Mouse (Mus musculus): ENCODE data around the gene Nlrp6.
"Not testable (repeated sequence)": the region's sequence is repeated elsewhere in the genome, so short reads cannot be mapped to it uniquely, and the experiment has no call there.

Nlrp6 gene

DNA sequence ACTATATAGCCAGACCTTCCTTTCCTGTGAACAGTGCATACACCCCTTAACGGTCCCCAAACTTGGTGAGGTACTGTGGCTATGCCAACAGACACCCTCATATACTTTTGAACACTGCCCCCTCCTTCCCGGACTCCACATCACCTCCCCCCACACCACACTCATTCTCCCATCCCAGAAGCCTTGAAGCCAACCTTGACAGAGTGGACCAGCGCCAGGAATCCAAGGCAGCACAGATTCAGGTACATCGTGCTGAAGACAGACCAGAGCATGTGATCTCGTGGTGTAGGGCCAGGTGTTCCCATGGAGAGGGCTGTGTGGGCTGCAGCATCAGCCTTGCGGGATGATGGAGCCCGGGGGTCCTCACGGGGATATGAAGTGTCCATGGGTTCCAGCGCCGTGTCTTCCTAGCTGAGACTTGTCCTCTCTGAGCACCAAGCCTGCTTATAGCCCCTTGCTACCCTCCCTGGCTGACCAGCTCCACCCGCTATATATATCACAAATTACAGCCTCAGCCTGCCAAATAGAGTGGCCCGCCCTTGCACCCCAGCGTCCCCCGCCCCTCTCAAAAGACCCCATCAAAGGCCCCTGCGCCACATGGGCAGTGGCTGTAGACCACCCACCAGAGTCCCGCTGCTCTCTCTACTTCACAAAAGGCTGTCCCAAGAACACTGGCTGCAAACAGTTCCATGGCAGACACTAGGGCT, 29.3 kb downstream of the Nlrp6 start, which contains the start of gene Ifitm5:
Gene Ifitm5 (minus strand): TSS at position 468 of the 707 bp plus-strand sequence.
- no peak for DNase-seq (ENCODE audit: low read depth, low spot score)

DNA sequence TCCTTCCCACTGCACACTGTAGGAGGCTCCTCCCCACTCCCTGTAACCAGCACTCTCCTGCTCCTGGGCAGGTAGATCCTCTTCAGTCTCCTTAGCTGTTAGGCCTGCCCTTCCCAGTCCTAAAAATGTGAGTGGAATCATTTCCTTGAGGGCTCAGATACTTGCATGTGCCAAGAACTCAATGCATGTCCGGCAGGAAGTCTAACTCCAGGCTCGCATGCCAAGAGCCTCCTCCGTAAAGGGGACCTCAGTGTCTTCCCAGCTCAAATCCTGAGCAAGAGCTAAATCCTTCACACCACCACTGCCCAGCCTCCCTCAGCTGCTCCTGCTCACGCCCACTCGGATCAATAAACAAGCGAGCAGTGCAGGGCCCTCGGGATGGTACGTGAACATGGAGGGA, 30.3 kb downstream of the Nlrp6 start:
- DNase-seq (ENCODE audit: low read depth, low spot score) = no peak

DNA sequence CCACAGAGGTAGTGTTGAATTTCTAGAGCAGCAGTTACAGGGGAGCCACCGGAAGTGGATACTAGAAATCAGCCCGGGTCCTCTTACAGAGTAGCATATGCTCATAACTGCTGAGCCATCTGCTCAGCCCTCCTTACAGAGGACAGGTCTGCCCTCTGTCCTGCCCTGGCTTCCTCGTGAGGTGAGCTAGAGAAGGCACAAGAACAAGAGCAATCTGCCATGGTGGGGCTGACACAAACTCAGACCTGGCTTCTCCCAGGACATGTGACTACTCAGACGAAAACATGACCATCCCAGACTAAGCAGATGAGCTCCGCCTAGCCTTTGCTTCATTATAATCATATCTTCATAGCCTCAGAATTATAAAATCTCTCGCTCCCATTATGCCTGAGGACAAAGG, 31.1 kb downstream of the Nlrp6 start:
- no peak for DNase-seq (ENCODE audit: low read depth, low spot score)

DNA sequence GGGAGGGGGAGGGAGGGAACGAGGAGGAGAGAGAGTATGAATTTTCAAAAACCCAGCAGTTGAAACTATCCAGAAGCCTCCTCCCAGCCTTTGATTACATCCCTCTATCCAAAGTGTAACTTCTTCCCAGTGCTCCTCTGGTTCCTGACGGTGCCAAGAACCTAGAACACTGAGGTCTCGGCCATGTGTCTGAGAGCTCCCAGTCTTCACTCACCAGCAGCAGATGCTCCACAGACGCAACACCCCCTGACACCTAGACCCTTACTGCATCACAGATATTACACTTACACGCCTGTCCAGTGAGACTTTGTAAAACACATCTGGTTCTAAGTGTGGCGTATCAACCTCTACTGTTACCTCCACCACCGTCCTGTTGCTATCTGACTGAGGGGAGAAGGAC, 31.7 kb downstream of the Nlrp6 start:
- no peak for DNase-seq (ENCODE audit: low read depth, low spot score)

DNA sequence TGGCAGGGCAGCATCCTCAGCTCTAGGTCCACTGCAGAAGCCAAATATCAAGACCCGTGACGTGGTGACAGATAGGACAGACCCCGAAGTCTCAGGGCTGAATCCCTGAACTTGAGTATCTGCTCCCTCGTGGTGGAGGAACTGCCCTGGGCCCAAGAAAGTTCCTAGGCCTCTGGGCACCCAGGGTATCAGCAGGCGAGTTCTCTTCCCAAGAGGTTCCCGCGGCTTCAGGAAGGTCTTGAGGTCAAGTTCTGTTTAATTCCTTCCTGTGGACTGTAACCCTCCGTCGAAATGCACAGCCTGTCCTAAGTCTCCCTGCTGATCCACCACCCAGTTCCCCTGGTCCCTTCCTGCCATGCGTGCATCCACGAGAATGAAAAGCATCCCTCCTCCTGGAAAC, 32.4 kb downstream of the Nlrp6 start:
- no peak for DNase-seq (ENCODE audit: low read depth, low spot score)

DNA sequence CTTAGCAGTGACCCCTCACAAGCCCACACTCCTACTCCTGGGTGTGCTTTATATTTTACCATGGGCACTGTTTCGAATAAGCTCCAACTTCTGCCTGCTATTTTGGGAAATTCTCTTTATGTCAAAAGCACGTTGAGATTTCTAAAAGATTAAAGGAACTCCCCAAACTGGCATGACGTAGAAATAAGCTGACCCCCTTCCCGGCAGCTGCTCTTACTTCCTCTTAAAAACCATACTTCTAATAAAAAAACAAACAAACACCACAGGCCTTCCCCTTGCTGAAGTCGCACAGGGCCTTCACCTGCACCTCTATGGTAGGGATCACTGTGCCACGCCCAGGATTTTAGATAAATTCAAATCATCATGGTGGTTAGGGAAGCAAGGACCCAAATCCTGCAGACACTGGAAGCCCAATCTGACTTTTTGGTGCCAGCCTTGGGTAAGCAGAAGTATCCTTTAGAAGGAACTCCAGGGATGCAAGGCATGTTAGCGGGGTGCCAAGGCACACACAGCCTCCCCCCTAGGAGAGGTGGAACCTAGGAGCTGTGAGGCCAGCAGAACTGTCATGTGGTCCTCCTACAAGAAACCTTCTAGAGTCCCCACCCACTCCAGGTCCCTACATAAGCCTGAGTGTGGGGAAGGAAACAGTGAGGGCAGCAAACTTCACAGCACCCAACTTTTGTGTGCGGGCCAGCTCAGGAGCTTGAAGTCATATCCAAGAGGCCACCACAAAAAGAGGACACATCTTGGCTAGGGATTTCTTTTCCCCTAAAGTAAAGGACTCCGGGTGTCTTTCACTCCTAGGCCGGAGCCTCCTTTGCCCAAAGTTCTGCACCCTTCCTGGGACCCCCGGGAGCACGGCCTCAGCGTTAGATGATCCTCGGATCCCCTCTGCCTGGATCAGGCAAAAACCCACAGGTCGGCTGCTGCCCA, 33.4 kb downstream of the Nlrp6 start:
- DNase-seq (ENCODE audit: low read depth, low spot score) = no peak

DNA sequence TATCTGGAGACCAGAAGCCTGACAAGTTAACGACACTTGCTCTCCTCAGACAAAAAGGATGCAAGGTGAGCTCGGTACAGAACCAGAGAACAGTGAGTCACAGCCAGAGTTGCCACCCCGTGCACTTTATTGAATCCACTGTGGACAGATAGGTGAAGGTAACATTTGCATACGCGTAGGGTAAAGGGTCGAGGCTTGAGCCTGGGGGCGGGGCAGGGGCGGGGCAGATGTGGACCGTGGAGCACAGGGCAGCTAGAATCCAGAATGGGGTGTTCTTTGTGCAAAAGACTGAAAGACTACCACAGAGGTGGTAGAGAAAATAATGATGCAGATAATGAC, 34.0 kb downstream of the Nlrp6 start:
- no peak for DNase-seq (ENCODE audit: low read depth, low spot score)

DNA sequence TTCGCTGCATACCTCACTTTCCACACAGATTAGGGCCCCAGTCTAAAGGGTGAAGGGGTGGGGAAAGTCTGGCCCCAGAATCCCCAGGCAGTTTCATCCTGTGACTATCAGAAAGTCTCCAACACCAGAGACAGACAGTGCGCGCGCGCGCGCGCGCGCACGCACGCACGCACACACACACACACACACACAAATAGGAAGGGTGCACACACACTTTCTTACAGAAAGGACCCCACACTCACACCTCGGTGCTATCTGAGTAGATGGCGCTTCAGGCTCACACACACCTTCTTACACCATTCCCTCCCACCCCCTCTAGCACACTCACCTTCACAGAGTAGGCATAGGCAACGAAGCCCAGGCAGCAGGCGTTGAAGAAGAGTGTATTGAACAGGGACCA, 34.6 kb downstream of the Nlrp6 start:
- no peak for DNase-seq (ENCODE audit: low read depth, low spot score)

DNA sequence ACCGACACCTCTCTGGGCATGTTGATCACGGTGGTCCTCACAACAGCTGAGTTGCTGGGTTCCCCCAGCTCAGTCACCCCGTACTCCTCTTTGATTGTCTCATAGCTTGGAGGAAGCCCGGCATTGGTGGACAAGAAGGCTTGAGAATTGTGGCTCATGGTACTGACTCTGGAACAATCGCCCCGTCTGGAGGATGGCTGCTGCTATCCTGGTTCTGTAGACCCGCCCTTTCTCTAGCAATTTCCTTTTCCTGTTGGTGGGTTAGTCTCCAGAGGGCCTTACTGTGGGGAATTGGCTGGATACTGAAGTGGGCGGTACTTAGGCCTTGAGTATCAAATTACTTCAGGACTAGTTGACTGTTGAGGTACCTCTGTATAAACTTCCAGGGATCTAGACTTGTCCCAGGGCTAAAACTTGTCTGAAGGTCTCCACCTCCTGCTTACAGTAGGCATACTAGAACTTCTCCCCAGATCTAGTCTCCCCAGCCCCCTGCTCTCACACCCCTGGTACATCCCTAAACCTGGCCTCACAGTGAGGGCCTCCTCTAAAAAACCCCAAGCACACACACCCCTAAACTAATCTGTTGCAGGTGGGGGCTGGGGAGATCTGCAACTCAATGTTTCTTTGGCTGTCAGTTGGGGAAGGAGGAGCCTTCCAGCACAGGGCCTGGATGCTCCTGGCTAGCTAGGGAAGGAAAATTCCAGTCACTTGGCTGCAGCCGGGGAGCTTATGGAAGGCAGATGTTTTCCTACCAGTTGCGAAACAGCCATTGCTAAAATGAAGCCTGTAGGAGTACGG, 35.3 kb downstream of the Nlrp6 start, which contains the start of the genes Gm45717 and Ifitm2:
Gene Gm45717 (minus strand): TSS at position 180 of the 798 bp plus-strand sequence.
Gene Ifitm2 (minus strand): TSS at position 230 of the 798 bp plus-strand sequence.
- DNase-seq (ENCODE audit: low read depth, low spot score) = no peak

DNA sequence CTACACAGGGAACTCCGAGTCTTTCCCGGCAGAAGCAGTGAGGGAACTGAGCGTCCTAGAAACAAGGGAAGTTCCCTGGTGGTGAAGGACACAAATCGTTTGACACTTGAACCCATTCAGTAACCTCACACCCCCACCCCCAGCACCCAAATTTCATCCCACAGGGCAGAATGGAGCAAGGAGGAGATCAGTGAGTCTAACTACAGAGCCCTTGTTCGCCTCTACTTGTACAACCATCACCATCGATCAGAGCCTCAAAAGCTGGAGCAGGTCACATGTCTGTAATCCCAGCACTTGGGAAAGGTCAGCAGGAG, 35.8 kb downstream of the Nlrp6 start:
- DNase-seq (ENCODE audit: low read depth, low spot score) = no peak

DNA sequence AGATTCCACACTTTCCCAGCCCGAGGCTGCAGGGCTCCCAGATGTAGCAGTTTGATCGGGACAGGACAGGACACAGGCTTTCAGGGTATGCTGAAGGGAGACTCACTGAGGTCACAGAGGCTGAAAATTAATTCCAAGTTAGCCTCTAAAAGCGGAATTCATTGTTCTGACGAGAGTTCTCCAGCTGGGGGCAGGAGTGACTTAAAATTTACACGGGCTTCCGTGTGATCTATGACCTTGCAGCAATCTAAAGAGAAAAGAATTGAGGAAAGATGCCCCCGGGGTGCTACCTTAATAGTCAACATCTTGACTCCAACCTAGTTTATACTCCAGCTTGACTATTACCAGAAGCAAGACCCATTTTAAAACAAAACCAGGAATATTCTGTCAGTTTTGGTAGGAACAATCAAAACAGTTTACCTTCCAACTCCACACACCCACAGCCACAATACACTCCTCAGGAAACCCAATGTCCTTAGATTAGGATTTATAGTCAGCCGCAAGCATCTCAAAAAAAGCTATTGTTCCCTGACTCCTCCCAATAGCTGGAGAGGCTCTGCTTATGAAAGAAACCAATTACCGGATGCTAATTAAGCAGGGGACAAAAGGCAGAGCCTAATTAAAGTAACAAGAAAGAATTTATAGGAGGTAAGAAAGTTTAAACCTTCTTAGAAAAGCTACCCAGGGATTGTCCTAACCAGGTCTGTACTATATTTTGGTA, 38.6 kb downstream of the Nlrp6 start:
- no peak for DNase-seq (ENCODE audit: low read depth, low spot score)

DNA sequence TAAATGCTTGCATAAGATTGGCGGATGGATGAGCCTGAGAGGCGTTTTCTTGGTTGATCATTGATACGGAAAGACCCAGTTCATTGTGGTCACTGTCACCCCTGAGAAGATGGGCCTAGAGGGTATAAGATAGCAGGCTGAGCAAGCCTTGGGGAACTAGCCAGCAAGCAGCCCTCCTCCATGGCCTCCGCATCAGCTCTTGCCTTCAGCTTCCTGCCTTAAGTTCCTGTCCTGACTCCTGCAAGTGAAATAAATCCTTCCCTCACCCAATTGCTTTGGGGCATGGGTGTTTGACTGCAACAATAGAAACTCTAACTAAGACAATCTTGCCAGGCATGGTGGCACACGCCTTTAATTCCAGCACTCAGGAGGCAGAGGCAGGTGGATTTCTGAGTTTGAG, 39.3 kb downstream of the Nlrp6 start:
- DNase-seq (ENCODE audit: low read depth, low spot score) = no peak

DNA sequence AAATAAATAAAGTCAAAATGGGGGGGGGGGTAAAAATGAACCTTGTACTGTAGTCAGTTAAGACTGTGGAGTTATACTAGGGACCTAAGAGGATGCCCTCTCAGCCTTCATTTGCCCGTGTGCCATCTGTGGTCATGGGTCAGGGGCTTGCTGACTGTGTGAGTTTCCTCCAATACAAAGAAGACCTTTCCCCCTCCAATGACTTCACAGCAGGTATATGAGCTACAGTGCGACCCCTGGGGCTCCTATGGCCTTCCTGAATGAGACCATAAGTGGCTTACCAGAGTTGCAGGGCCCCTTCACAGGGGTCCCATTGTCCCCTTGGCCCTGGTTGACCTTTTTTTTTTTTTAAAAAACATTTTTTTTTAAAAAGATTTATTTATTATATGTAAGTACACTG, 40.7 kb downstream of the Nlrp6 start:
- DNase-seq (ENCODE audit: low read depth, low spot score) = no peak

DNA sequence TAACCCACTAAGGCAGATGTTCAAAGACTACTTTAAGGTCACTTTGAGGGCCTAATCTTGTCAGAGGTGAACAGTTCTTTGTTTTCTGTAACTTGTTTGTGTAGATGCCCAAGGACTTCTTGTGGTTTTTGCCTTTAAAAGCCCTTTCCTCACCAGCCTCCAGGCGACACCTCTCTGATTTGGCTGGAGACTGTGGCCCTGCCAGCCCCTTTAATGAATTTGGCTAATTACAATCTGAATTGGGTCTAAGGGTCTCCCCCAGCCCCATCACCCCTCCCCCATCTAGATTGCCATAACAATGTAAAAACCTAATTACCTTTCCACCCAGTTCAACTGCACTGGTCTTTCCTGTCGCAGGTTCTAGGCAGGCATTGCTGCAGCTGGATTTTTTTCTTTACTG, 42.0 kb downstream of the Nlrp6 start:
- no peak for DNase-seq (ENCODE audit: low read depth, low spot score)

DNA sequence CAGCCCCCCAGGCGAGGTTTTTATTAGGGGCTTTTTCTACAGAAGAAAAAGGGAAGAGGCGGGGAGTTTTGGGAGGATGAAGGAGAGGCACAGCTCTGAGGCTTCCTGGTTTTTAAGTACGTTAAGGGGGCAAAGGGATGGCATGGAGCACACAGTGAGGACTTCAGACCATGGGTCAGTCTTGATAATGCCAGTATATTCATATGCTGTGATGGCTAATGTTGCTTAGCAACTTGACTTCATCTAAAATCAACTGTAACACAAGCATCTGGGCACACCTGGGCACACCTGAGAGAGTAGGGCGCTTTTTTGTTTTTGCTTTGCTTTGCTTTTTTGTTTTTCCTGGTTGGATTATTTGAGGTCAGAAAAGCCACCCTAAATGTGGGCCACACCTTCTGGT, 46.2 kb downstream of the Nlrp6 start, which contains the start of gene Ifitm1:
Gene Ifitm1 (plus strand): TSS at position 301 of the 400 bp plus-strand sequence.
- DNase-seq (ENCODE audit: low read depth, low spot score) = no peak

DNA sequence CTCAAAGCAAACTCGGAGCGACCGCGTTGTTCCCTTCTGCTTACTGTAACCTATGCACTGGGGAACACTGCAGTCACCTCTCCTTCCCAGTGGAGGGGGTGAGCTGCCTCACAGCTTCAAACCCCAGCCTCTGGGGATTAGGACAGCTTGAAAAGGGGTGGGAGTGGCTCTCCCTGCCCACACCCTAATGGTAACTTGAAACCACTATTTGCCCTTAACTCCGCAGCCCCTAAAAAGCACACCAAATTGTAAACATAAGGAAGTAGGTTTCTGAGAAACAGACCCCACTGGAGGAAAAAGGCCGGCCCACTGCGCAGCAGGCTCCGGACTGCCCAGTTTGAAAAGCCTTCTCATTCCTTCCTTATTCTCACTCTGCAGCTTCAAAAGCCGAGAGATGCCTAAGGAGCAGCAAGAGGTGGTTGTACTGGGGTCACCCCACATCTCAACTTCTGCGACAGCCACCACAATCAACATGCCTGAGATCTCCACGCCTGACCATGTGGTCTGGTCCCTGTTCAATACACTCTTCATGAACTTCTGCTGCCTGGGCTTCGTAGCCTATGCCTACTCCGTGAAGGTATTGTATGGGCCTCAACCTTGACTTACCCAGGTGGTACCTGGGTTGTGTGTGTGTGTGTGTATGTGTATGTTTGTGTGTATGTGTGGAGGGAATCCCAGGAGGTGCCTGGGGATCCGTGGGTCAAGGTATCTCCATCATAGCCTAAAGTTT, 47.3 kb downstream of the Nlrp6 start:
- no peak for DNase-seq (ENCODE audit: low read depth, low spot score)

DNA sequence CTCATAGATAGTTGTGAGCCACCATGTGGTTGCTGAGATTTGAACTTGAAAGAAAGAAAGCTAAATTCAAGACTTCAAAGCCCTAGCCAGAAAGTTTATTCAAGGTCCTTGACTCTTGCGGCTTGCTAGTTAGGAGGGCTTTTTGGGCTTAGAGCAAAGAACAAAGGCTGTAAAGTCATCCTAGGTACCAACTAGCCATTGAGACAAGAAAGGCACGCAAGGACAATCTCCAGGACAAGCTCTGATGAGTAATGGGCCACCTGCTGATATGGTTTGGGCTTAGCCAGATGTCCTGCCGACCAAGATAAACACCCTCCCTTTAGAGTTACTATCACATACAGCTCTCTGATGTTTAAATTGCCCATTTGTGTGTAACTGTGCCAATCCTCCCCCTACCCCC, 48.0 kb downstream of the Nlrp6 start:
- DNase-seq (ENCODE audit: low read depth, low spot score) = not testable (repeated sequence)

DNA sequence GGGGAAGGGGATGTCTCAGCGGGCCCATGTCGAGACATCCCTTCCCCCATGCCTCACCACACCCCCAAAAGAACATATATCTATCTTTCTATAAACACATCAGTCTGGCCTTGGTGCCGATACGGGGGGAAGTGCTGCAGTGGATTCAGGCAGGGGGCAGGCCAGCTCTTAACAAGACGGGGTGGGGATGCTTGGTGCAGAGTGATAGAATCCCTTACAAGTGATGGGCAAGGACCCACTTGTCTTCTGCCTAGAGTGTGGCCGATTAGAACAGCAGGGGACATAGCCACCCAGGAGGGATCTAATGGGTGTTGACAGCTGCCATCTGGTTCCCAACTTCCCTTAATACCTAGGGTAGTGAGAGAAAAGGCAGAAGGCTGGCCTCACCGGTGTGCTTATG, 50.2 kb downstream of the Nlrp6 start:
- DNase-seq (ENCODE audit: low read depth, low spot score) = no peak

DNA sequence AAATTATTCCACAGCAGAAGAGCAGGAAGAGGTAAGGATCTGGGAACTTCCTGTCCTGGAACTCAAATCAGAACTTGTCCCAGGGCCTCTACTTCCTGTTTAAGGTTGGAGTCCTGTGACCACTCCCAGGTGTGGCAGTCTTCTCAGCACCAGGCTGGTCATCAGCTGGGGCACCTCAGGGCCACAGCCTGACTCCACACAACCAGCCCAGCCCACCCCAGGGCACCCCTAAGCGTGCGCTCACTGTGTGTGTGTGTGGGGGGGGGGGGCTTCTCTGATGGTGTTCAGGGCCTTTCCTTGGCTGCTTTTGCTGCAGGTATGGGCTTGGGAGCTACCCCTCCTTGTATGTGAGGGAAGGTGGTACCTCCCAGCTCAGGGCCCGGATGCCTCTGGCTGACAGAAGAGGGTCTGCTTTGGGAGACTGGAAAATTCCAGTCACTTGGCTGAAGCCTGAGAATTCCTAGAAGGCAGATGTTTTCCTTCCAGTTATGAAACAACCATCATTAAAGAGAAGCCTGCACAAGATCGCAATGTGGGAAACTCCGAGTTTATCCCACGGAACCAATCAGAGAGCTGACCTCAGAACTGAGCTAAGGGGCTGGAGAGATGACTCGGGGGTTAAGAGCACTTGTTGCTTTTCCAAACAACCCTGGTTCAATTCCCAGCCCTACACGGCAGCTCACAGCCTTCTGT, 50.9 kb downstream of the Nlrp6 start:
- no peak for DNase-seq (ENCODE audit: low read depth, low spot score)

Measured in brain, embryonic 18.5 days (tissue).